Mouse (Mus musculus) left cerebral cortex, adult 8-10 months (tissue): ENCODE data around the gene Wap. TPM values are rescaled to one million over a fixed set of nuclear protein-coding genes. Genes with fewer than 3 reads are reported as not detected.

Experiments used
- DNase-seq, 2 experiments: peaks; one replicate each; pipeline ENCODE4 v3.0.0; 2022; ENCODE audit warnings: low spot score in 2 of 2
- total RNA-seq, 4 experiments: library from RNA; stranded (reverse); gene quantifications; 2 replicates each; pipeline ENCODE4 v1.2.4; 2022

The Wap gene
- total RNA-seq, 4 experiments from 2014 or later = not detected

DNA sequence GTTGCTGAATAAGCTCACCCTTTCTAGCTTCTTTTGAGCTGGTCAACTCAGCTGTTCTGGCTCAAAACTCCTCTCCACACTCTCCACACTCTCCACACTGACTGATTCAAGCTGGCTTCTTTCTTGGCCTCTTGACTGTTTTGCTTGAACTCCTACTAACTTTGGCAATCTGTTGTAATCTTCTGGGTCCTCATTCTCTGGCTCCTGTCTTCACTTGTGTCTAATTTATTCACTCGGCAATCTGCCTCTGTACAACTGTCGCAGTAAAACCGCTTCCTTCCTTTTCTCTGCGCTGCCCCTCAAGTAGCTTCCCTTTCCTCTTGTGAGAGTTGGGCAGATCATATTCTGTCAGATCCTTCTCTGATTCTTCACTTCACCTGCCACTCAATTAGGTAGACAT is 10.7 kb downstream of the Wap start:
- DNase-seq = no peak

DNA sequence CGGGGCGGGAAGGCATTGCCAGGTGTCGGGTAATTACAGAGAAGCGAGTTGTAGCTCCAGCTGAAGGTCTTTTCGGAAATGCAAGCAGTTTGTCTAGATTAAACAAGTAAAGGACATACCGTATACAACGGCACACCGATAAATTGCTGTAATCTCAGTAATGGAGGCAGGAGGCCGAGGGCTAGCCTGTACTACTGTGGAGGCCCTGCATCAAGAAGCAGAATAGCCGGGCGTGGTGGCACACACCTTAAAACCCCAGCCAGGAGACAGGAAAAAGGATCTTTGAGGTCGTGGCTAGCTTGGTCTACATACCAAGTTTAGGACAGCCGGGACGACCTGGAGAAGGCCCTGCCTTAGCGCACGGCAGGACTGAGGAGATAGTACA is 12.1 kb downstream of the Wap start:
- no peak for DNase-seq

DNA sequence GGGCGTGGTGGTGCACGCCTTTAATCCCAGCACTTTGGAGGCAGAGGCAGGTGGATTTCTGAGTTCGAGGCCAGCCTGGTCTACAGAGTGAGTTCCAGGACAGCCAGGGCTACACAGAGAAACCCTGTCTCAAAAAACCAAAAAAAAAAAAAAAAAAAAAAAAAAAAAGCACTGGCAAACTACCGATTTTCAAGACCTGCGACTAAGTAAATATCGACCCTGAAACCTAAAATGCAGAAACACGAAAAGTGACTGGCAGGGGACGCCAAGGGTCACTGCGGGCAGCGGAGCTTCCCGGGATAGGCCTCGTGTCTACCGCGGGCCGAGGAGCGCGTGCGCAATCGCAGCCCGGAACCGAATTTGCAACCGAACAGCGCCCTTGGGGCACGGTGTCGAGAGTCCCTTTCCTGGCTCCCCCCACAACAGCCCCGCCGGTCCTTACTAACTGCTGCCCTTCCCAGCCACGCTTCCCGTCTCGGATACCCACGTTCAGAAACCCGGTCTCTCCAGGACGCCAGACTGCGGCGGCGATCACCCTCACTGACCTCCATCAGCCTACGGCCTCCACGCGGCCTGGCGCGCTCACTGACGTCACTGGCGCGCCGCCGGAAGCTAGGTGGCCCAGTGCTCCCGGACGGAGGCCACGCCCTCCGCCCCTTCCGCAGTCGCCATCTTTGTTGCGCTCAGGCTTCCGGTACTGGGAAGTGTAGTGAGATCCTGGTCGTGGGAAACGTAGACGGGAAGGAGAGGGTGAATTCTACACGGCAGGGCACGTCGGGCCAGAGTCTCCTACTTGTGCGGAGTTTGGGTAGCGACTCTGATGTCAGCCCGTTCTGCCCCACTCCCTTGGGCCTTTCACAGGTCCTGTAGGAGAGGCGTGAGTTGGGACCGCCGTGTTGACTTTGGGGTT is 12.7 kb downstream of the Wap start, which contains the start of gene Tbrg4:
Gene Tbrg4 (minus strand): TSS at position 590 of the 910 bp plus-strand sequence.
- DNase-seq = peak; percentile 87 to 91

DNA sequence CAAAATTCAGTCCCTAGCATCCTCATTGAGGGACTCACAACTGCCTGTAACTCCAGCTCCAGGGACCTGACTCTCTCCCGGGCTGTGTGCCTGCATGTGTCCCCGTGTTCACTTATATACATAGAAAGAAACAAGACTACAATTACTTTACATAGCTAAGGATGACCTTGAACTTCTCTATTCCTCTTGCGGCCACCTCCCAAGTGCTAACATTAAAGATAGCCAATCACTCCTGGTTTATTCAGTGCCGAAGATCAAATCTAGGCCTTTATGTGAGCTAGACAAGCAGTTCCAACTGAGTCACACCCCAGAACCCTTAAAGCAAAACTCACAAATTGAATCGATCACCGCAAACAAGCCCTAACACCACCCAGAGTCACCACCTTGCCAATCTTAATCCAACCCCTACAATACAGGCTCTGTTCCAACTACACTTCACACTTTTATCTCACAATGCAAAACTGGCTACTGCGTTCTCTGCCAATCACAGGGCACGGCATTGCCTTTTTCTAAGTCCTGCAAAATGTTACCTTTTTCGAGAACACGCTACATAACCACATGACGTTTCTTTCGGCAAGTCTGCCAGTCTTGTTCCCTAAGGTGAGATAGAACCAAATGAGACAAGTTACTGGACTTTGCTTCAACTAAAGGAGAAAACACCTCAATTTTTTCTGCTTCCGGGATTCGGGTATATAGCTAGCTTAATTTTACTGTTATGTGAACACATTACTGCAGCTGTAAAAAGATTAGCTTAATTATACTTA is 13.6 kb downstream of the Wap start:
- DNase-seq = no peak

DNA sequence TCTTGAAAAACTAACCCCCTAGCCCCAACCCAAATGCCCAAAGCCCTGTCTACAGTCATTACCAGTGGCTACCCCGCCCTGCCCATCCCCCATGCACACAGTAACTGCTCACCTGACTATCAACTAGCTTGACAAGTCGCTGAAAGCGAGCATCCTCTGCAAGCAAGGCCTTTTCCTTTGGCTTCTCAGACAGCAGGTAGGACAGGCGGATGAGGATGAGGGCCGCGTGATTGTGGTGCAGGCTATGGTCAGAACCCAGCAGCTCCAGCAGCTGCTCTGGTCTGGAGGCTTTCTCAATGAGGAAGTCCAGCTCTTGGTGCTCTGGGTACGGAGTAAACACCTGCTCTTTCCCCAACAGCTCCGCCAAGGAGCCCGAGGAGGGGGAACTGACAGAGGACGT is 14.7 kb downstream of the Wap start:
- DNase-seq = no peak

DNA sequence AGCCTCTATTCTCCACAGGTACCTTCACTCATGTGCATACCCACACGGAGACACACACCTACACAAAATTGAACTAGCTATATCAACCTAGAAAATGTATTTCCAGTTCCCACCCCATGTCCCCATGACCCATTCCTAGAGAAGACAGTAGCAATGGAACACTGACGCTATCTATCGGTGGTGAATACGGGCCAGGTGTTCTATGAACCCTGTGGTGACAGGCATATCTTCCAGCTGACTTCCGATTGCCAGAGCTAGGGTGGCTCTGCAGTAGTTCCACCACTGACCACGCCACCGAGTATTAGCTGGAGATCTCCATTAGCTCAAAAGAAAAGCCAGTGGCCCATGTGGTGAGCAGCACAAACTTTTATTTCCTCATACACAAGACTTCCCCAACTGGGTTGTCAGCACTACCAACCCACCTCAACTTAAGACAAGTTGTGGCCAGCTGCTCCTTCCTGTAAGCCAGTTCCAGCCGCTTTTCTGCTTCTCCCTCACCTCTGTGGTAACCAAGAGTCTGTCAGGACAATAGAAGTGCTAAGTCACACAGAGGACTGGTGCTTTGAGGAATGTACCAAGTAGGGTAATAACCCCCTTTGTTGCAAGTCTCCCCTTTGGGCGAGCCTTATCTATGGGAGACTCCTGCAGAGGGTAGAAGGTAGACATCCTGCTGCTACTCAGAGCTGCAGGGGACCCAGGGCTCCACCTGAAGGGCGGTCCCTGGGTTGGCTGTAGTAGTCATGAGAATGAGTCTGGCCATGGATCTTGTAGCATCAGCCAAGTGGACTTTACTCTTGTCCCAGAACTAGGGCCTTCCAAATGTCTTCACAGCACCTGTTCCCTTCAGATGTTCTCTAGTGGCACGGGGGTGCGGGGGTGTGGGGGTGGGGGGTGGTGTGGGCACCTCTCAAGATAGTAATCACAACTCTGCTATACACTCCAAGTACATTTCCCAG is 22.9 kb downstream of the Wap start:
- no peak for DNase-seq

DNA sequence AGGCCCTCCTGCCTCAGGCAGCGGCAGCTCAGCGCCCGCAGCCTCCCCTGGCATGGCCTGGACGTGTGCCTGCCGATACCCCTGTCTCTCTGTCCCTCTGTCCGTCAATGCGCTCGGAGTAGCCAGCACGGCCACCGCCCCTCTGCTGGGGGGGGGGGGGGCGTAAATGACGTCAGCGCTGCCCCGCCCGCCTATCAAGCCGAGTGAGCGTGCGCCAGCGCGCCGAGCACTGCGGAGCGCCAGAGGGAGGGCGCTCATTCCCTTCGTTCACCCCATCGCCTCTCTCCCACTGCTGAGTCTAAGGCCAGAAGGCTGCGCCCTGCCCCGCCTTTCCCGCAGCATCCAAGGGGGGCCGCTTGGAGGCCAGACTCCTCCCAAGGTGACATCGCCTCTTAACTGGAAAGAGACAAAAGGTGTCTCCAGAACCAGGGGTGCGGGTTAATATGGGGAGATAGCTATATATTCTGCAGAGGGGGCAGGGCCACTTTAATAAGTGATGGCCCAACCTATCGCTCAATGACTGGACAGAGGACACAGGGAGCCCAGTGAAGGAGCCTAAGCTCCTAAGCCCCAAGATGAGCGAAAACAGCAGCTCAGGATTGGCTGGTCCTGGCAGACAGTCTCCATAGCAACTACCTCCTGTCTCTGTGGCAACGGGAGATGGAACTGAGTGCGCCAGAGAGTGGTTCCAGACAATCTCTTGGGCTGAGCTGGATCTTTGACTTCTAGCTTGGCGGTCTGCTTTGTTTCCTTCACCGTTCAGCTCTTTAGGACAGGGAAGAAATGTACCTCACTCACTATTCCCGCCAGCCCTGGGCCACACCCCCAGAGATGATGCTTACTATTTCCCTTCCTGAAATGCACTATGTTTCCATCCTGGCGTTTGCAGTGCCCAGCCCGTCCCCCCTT is 32.7 kb downstream of the Wap start, which contains the start of gene Nacad:
Gene Nacad (minus strand): TSS at position 563 of the 909 bp plus-strand sequence.
- DNase-seq = peak; percentile 68 to 88

DNA sequence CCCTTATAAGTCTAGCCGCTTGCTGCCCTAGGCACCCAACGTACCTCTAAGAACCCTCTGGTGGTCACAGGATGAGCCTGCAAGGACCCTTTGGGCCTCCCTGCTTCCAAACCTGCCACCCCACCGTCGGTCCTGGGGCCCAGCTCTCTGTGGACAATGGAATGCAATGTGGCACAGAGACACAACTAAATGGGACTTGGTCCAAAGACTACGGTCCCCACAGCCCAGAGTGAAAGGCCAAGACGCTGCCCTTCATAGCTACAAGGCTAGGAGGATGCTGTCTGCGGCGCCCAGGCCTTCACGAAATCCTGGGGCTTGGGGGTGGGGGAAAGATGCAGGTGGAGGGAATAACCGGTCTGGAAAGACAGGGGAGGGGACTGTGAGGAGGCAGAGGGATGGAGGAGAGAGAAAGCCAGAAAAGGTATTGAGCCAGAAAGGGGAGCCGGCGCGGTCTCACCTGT is 33.4 kb downstream of the Wap start:
- DNase-seq = peak; percentile 46 to 55

DNA sequence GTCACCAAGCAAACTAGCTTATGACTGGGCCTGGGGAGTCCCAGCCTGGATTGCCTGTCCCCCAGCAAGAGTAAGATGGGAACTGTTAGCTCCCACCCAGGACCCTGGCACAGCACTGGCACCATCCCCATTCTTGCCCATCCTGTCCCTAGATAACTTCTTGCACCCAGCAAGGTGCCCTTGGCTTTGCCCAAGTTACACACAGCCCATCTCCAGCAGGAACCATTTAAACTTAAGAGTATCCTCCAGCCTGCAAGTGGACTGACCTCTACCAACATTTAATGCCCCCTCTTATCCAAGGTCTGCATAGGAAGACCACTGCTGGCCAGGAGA is 33.9 kb downstream of the Wap start:
- peak in 1 of 2 experiments; percentile 29 for DNase-seq

DNA sequence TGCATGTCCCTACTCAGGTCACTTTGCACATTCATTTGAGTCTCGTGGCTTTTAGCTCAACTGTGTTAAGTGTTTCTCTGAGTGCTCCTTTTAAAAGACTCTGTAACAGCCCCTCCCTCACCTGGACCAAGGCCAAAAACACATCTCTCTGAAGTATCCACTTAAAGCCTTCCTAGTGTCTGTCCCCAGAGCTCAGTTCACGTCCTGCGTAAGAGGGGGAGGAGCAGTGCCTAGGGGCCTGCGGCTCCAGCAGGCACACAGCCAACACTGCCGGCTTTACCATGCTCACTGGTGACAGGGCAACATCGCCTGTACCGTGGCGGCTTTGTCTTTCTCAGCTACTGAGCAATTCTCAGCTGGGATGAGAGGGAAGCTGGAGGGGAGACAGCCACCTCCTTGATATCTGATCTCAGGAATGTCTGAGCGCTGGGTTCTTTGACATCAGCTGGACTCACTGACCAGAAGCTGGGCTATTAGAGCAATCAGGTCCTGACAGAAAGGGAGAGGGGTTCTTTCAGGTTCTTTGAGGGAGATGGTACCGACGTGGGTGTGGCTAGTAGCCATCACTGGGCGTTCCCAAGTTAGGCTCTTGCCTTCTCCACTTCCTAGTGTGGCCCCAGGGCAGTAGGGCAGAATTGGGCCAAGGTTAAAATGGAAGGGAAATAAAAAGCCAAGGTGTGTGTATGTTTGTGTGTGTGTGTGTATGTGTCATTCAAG is 34.4 kb downstream of the Wap start:
- DNase-seq = peak; percentile 36 to 65

DNA sequence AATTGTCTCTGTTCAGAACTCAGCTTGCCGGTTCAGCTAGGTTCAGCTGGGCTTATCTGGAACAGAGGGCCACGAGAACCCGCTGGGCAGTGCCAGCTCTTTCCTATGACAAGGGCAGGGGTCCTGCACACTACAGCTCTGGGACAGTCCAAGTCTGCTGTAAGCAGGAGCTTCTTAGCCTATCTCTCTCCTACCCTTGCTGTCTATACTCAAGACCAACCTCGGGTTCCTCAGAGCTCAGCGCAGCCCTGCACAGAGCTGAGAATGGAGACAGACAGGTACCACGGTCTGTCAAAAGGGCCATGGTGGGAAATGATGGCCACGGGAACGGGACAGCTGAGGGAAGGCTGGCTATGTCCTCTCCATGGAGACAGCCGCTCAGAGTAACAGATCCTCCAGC is 35.2 kb downstream of the Wap start:
- no peak for DNase-seq

DNA sequence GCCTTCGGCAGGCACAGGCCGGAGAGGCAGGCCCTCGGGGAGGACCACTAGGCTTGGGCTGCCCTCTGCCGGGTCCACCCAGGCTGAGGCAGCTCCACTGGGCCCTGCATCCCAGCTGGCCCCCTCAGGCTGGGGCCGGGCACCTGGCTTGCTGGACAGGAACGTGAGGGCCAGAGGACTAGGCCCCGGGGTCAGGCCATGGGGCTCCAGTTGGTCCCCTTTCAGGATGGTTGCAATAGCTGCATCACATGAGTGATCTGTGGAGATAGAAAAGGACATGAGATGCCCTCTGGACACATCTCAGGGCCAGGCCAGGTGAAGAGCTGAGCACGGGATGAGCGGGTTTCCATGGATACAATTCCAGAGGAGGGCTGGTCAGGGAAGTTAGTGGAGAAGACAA is 35.8 kb downstream of the Wap start:
- no peak for DNase-seq

DNA sequence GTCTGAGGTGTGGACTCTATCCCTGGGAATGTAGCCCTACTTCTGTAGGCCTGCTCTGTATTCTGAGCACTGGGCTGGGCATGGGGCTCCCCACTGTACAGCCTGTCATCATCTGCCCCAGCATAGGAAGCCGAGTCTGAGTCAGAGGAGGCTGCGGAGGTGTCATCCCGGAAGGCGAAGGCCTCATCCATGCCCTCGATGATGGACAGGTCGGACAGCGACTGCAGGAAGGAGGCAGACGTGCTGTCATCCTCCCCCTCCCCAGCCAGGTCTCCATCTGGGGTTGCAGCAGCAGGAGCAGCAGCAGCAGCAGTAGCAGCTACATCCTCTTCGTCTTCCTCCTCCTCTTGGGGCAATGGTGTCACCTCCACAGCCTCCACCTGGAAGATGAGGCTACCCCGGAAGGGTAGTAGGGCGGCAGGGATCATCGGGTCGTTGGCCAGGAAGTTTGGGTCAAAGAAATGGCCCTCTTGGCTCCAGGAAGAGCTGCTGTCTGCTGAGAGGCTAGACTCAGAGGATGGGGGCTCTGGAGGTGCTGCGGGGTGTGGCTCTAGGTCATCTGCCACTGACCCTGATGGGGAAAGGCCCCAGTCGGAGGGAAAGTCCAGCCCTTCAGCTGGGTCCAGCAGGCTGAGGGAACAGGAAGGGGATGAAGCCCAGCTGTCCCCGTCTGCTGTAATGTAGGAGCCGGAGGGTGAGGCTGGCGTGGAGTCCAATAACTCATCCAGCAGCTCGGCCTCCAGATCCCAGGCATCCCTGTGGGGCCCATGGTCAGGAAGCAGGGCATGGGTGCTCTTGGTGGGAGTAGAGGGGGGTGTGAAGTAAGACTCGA is 36.6 kb downstream of the Wap start:
- no peak for DNase-seq

DNA sequence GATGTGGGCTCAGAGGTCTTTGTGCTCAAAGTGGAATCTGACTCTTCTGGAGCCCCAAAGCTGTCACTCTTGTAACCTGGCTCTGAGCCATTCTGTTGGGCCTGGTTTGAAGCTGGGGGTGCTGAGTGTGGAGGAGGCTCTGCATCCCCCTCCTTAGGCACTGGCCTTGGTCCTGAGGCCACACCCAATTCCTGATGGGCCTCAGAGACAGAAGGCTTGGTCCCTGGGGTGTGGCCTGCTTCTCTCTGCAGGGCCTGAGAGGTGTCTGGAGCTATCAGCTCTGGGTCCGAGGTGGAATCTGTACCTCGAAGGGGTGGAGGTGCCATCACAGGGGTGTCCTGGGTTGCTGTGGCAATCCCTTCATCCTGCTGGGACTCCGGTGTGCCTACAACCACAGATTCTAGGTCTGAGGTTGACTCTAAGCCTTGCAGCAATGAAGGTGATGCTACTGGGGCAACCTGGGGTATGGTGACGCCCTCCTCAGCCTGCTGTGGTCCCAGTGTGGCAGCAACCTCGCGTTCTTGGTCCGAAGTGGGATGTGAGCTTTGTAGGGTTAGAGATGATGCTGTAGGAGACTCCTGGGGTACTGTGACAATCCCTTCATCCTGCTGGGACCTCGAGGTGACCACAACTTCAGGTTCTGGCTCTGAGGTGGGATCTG is 38.0 kb downstream of the Wap start:
- DNase-seq = no peak

DNA sequence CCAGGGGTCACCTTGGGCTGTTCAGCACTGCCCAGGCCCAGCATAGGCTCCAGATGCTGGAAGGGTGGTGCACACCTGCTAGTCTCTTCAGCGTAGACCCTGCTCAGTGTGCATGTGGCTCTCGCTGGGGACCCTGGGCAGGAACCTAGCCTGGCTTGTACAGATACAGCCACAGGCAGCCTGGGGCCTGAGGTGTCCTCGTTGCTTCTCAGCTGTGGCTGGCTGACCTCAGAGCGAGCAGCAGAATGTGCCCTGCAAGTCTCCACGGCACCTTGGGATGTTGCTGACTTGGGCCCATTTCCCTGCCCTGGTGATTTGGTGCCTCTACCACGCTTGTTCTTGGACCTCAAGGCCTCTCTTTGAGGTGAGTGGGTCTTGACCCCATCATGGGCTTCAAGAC is 38.6 kb downstream of the Wap start:
- DNase-seq = no peak

DNA sequence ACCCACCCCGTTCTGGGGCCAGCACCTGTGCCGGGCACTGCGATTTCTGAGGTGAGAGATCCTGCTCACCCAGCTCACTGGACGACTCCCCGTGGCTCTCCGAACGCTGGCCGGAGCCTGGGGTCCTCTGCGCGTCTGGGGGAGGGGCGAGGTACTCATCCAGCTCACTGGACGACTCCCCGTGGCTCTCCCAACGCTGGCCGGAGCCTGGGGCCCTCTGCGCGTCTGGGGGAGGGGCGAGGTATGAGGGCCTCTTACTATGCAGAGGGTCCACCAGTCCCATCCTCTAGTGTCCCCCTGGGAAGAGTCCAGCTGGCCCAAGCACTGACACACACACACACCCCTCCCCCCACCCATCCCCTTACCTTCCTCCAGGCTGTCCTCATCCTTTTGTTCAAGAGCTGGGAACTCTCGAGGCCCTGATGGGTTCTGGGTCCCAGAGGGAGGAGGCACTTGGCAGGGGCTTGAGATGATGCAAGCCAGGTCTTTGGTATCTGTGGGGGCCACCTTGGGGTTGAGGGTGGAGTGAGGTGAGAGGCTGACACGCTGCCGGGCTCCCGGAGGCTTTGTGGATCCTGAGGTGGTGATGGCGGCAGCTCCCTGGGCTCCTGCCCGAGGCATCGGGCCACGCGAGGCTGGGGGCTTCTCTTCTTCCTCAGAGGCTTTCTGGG is 39.3 kb downstream of the Wap start:
- DNase-seq = peak; percentile 27 to 38

DNA sequence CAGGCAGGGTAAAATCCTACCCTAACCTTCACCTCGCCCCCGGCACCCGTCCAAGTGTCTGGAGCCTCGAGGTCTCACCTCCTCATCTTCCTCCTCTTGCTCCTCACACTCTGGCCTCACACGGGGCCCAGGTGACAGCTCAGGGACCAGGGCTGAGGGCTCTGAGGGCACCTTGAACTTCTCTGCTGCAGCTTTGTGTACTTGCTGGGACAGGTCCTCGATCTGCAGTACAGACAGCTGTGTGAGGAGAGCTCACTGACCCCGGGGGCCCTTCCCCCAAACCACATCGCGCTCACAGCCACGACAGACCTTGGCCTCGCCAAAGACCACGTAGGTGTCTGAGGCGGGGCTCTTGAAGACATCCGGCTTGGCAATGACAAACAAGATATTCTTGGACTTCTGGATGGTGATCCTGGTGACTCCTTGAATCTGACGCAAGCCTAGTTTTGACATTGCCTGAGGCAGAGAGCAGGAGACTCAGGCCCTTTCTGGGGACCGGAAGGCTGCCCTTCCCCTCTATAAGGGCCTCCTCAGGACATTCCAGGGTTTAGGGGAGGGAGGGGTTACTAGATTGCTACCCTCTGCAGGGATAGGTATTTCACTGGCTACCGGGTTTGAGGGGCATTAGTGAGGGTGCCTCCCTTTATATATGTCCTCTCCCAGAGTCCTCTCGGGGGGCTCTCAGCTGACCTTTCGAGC is 40.1 kb downstream of the Wap start:
- no peak for DNase-seq
